In the genomic region with DNA sequence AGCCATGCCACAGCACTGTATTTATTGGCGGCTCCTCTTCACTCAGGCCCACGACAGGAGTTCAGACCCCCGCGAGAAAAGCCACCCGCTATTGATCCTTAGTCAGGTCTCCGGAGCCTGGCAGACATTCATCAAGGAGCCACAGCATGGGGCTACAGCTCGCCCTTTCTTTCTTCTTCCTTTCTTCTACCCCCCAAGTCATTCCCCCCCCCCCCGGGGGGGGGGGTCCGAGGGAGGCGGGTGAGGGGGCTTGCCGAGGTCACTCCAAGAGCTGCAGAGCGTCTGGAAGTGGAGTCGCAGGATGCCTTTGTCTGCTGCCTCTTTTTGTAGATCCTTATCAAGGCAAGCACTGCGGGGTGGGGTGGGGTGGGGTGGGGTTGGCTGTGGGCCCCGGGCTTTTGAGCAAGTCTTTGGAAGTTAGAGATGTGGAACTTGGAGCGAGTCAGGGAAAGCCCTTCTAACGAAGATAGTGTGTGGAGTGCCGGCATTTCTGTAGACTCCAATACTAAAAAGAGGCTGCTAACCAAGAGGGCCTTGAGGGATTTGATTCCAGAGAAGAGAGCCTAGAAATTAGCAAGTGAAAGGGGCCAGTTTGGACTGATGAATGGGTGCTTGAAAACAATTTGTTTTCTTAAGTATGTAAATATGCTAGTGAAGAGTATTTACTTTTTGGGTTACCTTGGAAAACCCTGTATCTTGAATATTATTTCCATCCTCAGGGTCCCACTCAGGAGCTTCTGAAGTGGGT, we compare ENCODE assay signal across 13 mouse cellular contexts.
DNase-seq lines count a peak whose midpoint lies in the region; ATAC-seq lines count a peak whose summit lies in the region.
"Had no signal": no experiment of that assay in that cellular context is flagged by ENCODE, and none has a peak within 500 bp of the region (broad histone marks: within the 10 kb centered on the region; RNA-seq: fewer than 3 reads in every experiment).

No protein-coding gene starts in this region.

- no peak overlapping the region for H3K4me3 ChIP-seq in kidney, embryonic 14.5 days (ENCODE audit: low read length)
- no peak overlapping the region for H3K4me3 ChIP-seq in embryonic facial prominence, embryonic 14.5 days (ENCODE audit: low read depth, low read length)
- H3K4me3 ChIP-seq in midbrain, embryonic 13.5 days (replicated peaks): no peak overlapping the region
- H3K4me3 ChIP-seq: lung, embryonic 15.5 days had no signal

- no peak overlapping the region for H3K4me2 ChIP-seq in kidney, embryonic 14.5 days (replicated peaks; ENCODE audit: low read depth, low read length)
- H3K4me2 ChIP-seq in embryonic facial prominence, embryonic 14.5 days (ENCODE audit: low read depth, low read length): no peak overlapping the region
- peak overlapping the region; percentile 22; the same call in 1 of the 2 replicates for H3K4me2 ChIP-seq in midbrain, embryonic 13.5 days (replicated peaks)
- H3K4me2 ChIP-seq: lung, embryonic 15.5 days had no signal

- no peak for DNase-seq in kidney, postnatal 4 days
- peak; percentile 94 for DNase-seq in ZHBTc4 (ENCODE audit: low read depth, low spot score)
- no peak for DNase-seq in embryonic facial prominence, embryonic 14.5 days (ENCODE audit: low spot score)
- no peak for DNase-seq in layer of hippocampus, postnatal 14 days (ENCODE audit: low spot score in 2 of 2)
- no peak for DNase-seq in left cerebral cortex, postnatal 10 days (ENCODE audit: extremely low spot score in 1 of 2, low spot score in 2 of 2)
- DNase-seq: adrenal gland, postnatal 10 days; cerebellum, postnatal 10 days; gastrocnemius, postnatal 10 days; thymus, postnatal 36 days had no signal

- H3K9me3 ChIP-seq in kidney, embryonic 14.5 days (ENCODE audit: control insufficient read depth, low read length): no peaks in the 10 kb centered on the region
- H3K9me3 ChIP-seq in embryonic facial prominence, embryonic 14.5 days (ENCODE audit: control insufficient read depth, low read length): no peaks in the 10 kb centered on the region
- no peaks in the 10 kb centered on the region for H3K9me3 ChIP-seq in midbrain, embryonic 13.5 days
- H3K9me3 ChIP-seq: lung, embryonic 15.5 days had no signal

- intact Hi-C loops in left cerebral cortex, postnatal 10 days (cut with DNase I): no loop called here

- H3K9ac ChIP-seq in kidney, embryonic 14.5 days (ENCODE audit: low read depth, low read length): no peak overlapping the region
- H3K9ac ChIP-seq in embryonic facial prominence, embryonic 14.5 days (ENCODE audit: low read depth, low read length): 0 out of 2 replicates have a peak overlapping the region, but pooled peaks have one; percentile 14
- H3K9ac ChIP-seq in midbrain, embryonic 13.5 days (replicated peaks): peak overlapping the region; percentile 41; the same call in 1 of the 2 replicates
- H3K9ac ChIP-seq: lung, embryonic 15.5 days had no signal

- H3K27ac ChIP-seq in kidney, embryonic 14.5 days (ENCODE audit: low read depth, low read length): peak overlapping the region; percentile 3; the same call in 1 of the 2 replicates
- no peak overlapping the region for H3K27ac ChIP-seq in embryonic facial prominence, embryonic 14.5 days (replicated peaks; ENCODE audit: low read depth, low read length)
- H3K27ac ChIP-seq in midbrain, embryonic 13.5 days: peak overlapping the region; percentile 100

- peaks cover 7% of the 10 kb centered on the region; the same call in 1 of the 2 replicates for H3K36me3 ChIP-seq in kidney, embryonic 14.5 days (ENCODE audit: control insufficient read depth, insufficient read depth, low read length)
- peaks cover 8% of the 10 kb centered on the region; the same call in 1 of the 2 replicates for H3K36me3 ChIP-seq in embryonic facial prominence, embryonic 14.5 days (ENCODE audit: control insufficient read depth, insufficient read depth, low read length)
- peaks cover 9% of the 10 kb centered on the region for H3K36me3 ChIP-seq in midbrain, embryonic 13.5 days
- H3K36me3 ChIP-seq: lung, embryonic 15.5 days had no signal

- peaks cover 56% of the 10 kb centered on the region for H3K4me1 ChIP-seq in kidney, embryonic 14.5 days (ENCODE audit: control insufficient read depth, insufficient read depth, low read length)
- peaks cover 56% of the 10 kb centered on the region for H3K4me1 ChIP-seq in embryonic facial prominence, embryonic 14.5 days (ENCODE audit: control insufficient read depth, insufficient read depth, low read length)
- H3K4me1 ChIP-seq in midbrain, embryonic 13.5 days (replicated peaks): peaks cover 79% of the 10 kb centered on the region

- ATAC-seq in kidney, embryonic 14.5 days (ENCODE audit: low FRiP score, low TSS enrichment): no peak
- no peak for ATAC-seq in embryonic facial prominence, embryonic 14.5 days (ENCODE audit: low read depth)
- ATAC-seq in midbrain, embryonic 13.5 days: no peak
- ATAC-seq: intestine, postnatal 0 days had no signal

- WGBS in kidney, embryonic 14.5 days: 22% methylated on average over 16 of the region's 18 CpGs
- 20% methylated on average over 15 of the region's 18 CpGs for WGBS in embryonic facial prominence, embryonic 14.5 days
- WGBS in midbrain, embryonic 13.5 days: 4% methylated on average over 17 of the region's 18 CpGs

- H3K27me3 ChIP-seq in kidney, embryonic 14.5 days (ENCODE audit: control insufficient read depth, insufficient read depth, low read length): no peaks in the 10 kb centered on the region
- H3K27me3 ChIP-seq in embryonic facial prominence, embryonic 14.5 days (replicated peaks; ENCODE audit: control insufficient read depth, insufficient read depth, low read length): no peaks in the 10 kb centered on the region
- H3K27me3 ChIP-seq in midbrain, embryonic 13.5 days: no peaks in the 10 kb centered on the region
- H3K27me3 ChIP-seq: lung, embryonic 15.5 days had no signal
